Mouse (Mus musculus) MEL (cell line): ENCODE results near the gene Lnx1. TPM values are rescaled to one million over a fixed set of nuclear protein-coding genes. Genes with fewer than 3 reads are reported as not detected.

ENCODE experiments used
- DNase-seq: peaks from one replicate; pipeline ENCODE4 v3.0.0; 2011; ENCODE audit warnings: low read depth, low spot score
- H3K27ac ChIP-seq: 2 replicates; pipeline ENCODE4 v1.5.1; 2012; ENCODE audit warnings: low read depth, mild to moderate bottlenecking, control low read depth, low read length, moderate library complexity; ENCODE audit not compliant: control insufficient read depth
- H3K27me3 ChIP-seq, 2 experiments: fragments of 150-350 bp in 1 of 2; sonication (generic) in 1 of 2; 2 replicates each; pipeline ENCODE4 v1.6.1; 2012; ENCODE audit warnings: low read length in 2 of 2, mild to moderate bottlenecking in 2 of 2, improper control_type of control experiment in 1 of 2, moderate library complexity in 1 of 2; ENCODE audit not compliant: insufficient read depth in 2 of 2, control insufficient read depth in 1 of 2
- H3K36me3 ChIP-seq, 2 experiments: 2 replicates each; pipeline ENCODE4 v1.6.1; 2012 to 2014; ENCODE audit warnings: low read length in 2 of 2, improper control_type of control experiment in 1 of 2, inconsistent platforms in 1 of 2, mild to moderate bottlenecking in 1 of 2; ENCODE audit not compliant: insufficient read depth in 2 of 2, control insufficient read depth in 1 of 2
- H3K4me1 ChIP-seq, 2 experiments: fragments of 150-350 bp in 1 of 2; sonication (generic) in 1 of 2; 2 replicates each; pipeline ENCODE4 v1.6.1; 2012; ENCODE audit warnings: low read length in 2 of 2, improper control_type of control experiment in 1 of 2, mild to moderate bottlenecking in 1 of 2; ENCODE audit not compliant: insufficient read depth in 2 of 2, control insufficient read depth in 1 of 2
- H3K4me3 ChIP-seq, 2 experiments: fragments of 150-350 bp in 1 of 2; sonication (generic) in 1 of 2; 2 replicates each; pipeline ENCODE4 v1.5.1; 2012; ENCODE audit warnings: low read depth in 2 of 2, low read length in 2 of 2, mild to moderate bottlenecking in 2 of 2, moderate library complexity in 2 of 2, control low read depth in 1 of 2, improper control_type of control experiment in 1 of 2; ENCODE audit not compliant: control insufficient read depth in 1 of 2, insufficient read depth in 1 of 2
- H3K79me2 ChIP-seq: 2 replicates; pipeline ENCODE4 v1.6.1; 2012; ENCODE audit warnings: mild to moderate bottlenecking, low read length, moderate library complexity; ENCODE audit not compliant: control insufficient read depth, poor library complexity, insufficient read depth
- H3K9ac ChIP-seq: 2 replicates; pipeline ENCODE4 v1.6.1; 2012; ENCODE audit warnings: low read depth, mild to moderate bottlenecking, control low read depth, low read length, moderate library complexity; ENCODE audit not compliant: control insufficient read depth, poor library complexity, severe bottlenecking
- H3K9me3 ChIP-seq: fragments of 150-350 bp; sonication (generic); replicated peaks from 2 replicates; pipeline ENCODE4 v1.6.1; 2012; ENCODE audit warnings: mild to moderate bottlenecking, low read length, improper control_type of control experiment, moderate library complexity; ENCODE audit not compliant: insufficient read depth
- BHLHE40 ChIP-seq: IDR thresholded peaks from 2 replicates; pipeline ENCODE4 v1.6.1; 2012; ENCODE audit warnings: low read depth, mild to moderate bottlenecking, inconsistent platforms, low read length, improper control_type of control experiment, borderline replicate concordance
- CHD2 ChIP-seq: IDR thresholded peaks from 2 replicates; pipeline ENCODE4 v1.6.1; 2011; ENCODE audit warnings: low read length, improper control_type of control experiment
- CTCF ChIP-seq, 3 experiments: IDR thresholded peaks in 2 of 3; conservative IDR thresholded peaks in 1 of 3; 2 replicates each; pipeline ENCODE4 v1.5.1; 2011 to 2012; ENCODE audit warnings: low read length in 3 of 3, low read depth in 2 of 3, mild to moderate bottlenecking in 2 of 3, improper control_type of control experiment in 1 of 3, inconsistent platforms in 1 of 3, mixed read lengths in 1 of 3, moderate library complexity in 1 of 3; ENCODE audit not compliant: control insufficient read depth in 1 of 3, insufficient read depth in 1 of 3, poor library complexity in 1 of 3, severe bottlenecking in 1 of 3
- E2F4 ChIP-seq: IDR thresholded peaks from 2 replicates; pipeline ENCODE4 v1.6.1; 2011; ENCODE audit warnings: low read depth, low read length, improper control_type of control experiment, borderline replicate concordance
- ETS1 ChIP-seq: IDR thresholded peaks from 2 replicates; pipeline ENCODE4 v1.6.1; 2012; ENCODE audit warnings: low read depth, mild to moderate bottlenecking, inconsistent platforms, low read length, improper control_type of control experiment, moderate library complexity
- GABPA ChIP-seq: IDR thresholded peaks from 2 replicates; pipeline ENCODE4 v1.6.1; 2012; ENCODE audit warnings: low read depth, mild to moderate bottlenecking, inconsistent platforms, low read length, improper control_type of control experiment, moderate library complexity
- GATA1 ChIP-seq: IDR thresholded peaks from 2 replicates; pipeline ENCODE4 v1.6.1; 2011; ENCODE audit warnings: low read depth, low read length, improper control_type of control experiment
- KAT2A ChIP-seq: conservative IDR thresholded peaks from 2 replicates; pipeline ENCODE4 v1.6.1; 2012; ENCODE audit warnings: low read depth, low read length, improper control_type of control experiment, inconsistent platforms
- MAX ChIP-seq: IDR thresholded peaks from 2 replicates; pipeline ENCODE4 v1.6.1; 2011; ENCODE audit warnings: low read length, improper control_type of control experiment
- MAZ ChIP-seq: IDR thresholded peaks from 2 replicates; pipeline ENCODE4 v1.6.1; 2012; ENCODE audit warnings: low read depth, mild to moderate bottlenecking, inconsistent platforms, low read length, improper control_type of control experiment
- MEF2A ChIP-seq: IDR thresholded peaks from 2 replicates; pipeline ENCODE4 v1.6.1; 2014; ENCODE audit warnings: low read depth, mild to moderate bottlenecking, inconsistent platforms, low read length, improper control_type of control experiment; ENCODE audit not compliant: poor library complexity, insufficient replicate concordance, severe bottlenecking; ENCODE audit errors: extremely low read depth
- MXI1 ChIP-seq: IDR thresholded peaks from 2 replicates; pipeline ENCODE4 v1.6.1; 2011; ENCODE audit warnings: mild to moderate bottlenecking, low read depth, low read length, improper control_type of control experiment
- MYB ChIP-seq: IDR thresholded peaks from 2 replicates; pipeline ENCODE4 v1.6.1; 2011; ENCODE audit warnings: mild to moderate bottlenecking, low read depth, low read length, improper control_type of control experiment
- NELFE ChIP-seq: IDR thresholded peaks from 2 replicates; pipeline ENCODE4 v1.6.1; 2011; ENCODE audit warnings: low read depth, low read length, improper control_type of control experiment
- NRF1 ChIP-seq: IDR thresholded peaks from 2 replicates; pipeline ENCODE4 v1.6.1; 2014; ENCODE audit warnings: low read depth, mild to moderate bottlenecking, inconsistent platforms, low read length, improper control_type of control experiment, moderate library complexity; ENCODE audit not compliant: poor library complexity, insufficient read depth, severe bottlenecking
- POLR2A ChIP-seq, 2 experiments: IDR thresholded peaks; 2 replicates each; pipeline ENCODE4 v1.6.1; 2011 to 2012; ENCODE audit warnings: low read length in 2 of 2, mild to moderate bottlenecking in 2 of 2, control low read depth in 1 of 2, improper control_type of control experiment in 1 of 2, low read depth in 1 of 2, moderate library complexity in 1 of 2; ENCODE audit not compliant: control insufficient read depth in 1 of 2, insufficient read depth in 1 of 2, poor library complexity in 1 of 2
- RAD21 ChIP-seq: IDR thresholded peaks from 2 replicates; pipeline ENCODE4 v1.6.1; 2011; ENCODE audit warnings: mild to moderate bottlenecking, low read depth, low read length, improper control_type of control experiment
- RCOR1 ChIP-seq: IDR thresholded peaks from 2 replicates; pipeline ENCODE4 v1.6.1; 2012; ENCODE audit warnings: low read depth, mild to moderate bottlenecking, inconsistent platforms, low read length, improper control_type of control experiment
- SIN3A ChIP-seq: IDR thresholded peaks from 2 replicates; pipeline ENCODE4 v1.6.1; 2012; ENCODE audit warnings: low read length, improper control_type of control experiment, inconsistent platforms
- SMC3 ChIP-seq: IDR thresholded peaks from 2 replicates; pipeline ENCODE4 v1.6.1; 2011; ENCODE audit warnings: low read depth, low read length, improper control_type of control experiment
- TAL1 ChIP-seq: IDR thresholded peaks from 2 replicates; pipeline ENCODE4 v1.6.1; 2012; ENCODE audit warnings: mild to moderate bottlenecking, inconsistent platforms, low read length, moderate library complexity, mixed read lengths
- TBP ChIP-seq: IDR thresholded peaks from 2 replicates; pipeline ENCODE4 v1.8.0; 2011; ENCODE audit warnings: low read depth, low read length, improper control_type of control experiment
- TCF12 ChIP-seq: IDR thresholded peaks from 2 replicates; pipeline ENCODE4 v1.6.1; 2014; ENCODE audit warnings: low read depth, mild to moderate bottlenecking, inconsistent platforms, low read length, improper control_type of control experiment, moderate library complexity
- USF2 ChIP-seq, 2 experiments: IDR thresholded peaks; 2 replicates each; pipeline ENCODE4 v1.6.1; 2011 to 2012; ENCODE audit warnings: improper control_type of control experiment in 2 of 2, low read length in 2 of 2, borderline replicate concordance in 1 of 2, inconsistent platforms in 1 of 2, low read depth in 1 of 2, mild to moderate bottlenecking in 1 of 2; ENCODE audit not compliant: insufficient read depth in 1 of 2
- ZC3H11A ChIP-seq: IDR thresholded peaks from 2 replicates; pipeline ENCODE4 v1.6.1; 2012; ENCODE audit warnings: low read depth, mild to moderate bottlenecking, inconsistent platforms, low read length, improper control_type of control experiment
- ZMIZ1 ChIP-seq: IDR thresholded peaks from 2 replicates; pipeline ENCODE4 v1.6.1; 2012; ENCODE audit warnings: low read depth, mild to moderate bottlenecking, inconsistent platforms, low read length, improper control_type of control experiment, moderate library complexity
- ZNF384 ChIP-seq: IDR thresholded peaks from 2 replicates; pipeline ENCODE4 v1.6.1; 2012; ENCODE audit warnings: low read depth, mild to moderate bottlenecking, inconsistent platforms, low read length, improper control_type of control experiment
- polyA plus RNA-seq, 2 experiments: library from polyadenylated mRNA; stranded (reverse) in 1 of 2; unstranded in 1 of 2; fragments of >175 nt in 1 of 2; fragments of >200 nt in 1 of 2; gene quantifications; 2 replicates each; pipeline versions ENCODE4 v1.2.1 to v1.2.4; 2012; ENCODE audit warnings: low replicate concordance in 2 of 2, low read depth in 1 of 2; ENCODE audit not compliant: insufficient read length in 2 of 2, insufficient read depth in 1 of 2, missing spikeins in 1 of 2
- total RNA-seq: library from RNA; depleted of rRNA; stranded (reverse); fragments of 300-350 nt; gene quantifications from 2 replicates; pipeline ENCODE4 v1.2.3, GENCODE M21; 2012

The Lnx1 gene
- total and polyA plus RNA-seq, 3 experiments = 0.06 TPM; not detected in 2

DNA sequence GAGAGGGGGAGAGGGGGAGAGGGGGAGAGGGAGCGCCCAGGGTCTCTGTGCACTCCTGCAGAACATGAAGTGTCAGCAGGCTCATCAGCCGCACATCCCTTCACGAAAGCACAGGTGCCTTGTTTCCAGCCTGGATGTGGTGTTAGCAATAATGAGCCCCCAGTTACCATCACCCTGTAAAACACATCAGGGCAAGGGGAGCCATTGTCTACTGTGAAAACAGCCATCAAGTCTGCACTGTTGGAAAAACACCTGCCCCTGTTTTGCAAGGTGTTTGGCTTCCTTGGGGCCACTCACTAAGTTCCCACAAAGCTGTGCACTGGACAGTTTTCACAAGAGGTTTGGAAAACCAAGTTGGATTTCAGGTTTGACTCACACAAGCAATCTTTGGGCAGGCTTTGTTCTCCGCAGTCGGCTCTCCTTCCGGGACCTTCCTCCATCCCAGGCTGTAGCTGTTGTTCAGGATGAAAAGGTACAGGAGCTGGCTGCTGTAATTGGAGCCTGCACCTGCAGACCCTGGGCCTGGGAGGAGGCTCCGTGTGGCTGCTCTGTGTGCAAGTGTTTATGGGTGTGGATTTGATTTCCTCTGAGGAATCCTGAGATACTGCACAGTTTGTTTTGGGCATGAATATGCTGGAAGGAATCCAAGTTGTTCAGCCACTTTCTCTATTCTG lies 31.3 kb upstream of the Lnx1 start:
- Histone ChIP-seq H3K79me2 (no peaks in the 10 kb centered on the region), H3K4me3 (no peak overlapping the region), H3K4me1 (peaks cover 0 to 7% of the 10 kb centered on the region in 2 experiments; a peak in 1 of 4 replicates), H3K27ac (no peak overlapping the region), H3K36me3 (no peaks in the 10 kb centered on the region), H3K9me3 (no peaks in the 10 kb centered on the region), H3K27me3 (peaks cover 3 to 4% of the 10 kb centered on the region in 2 experiments), H3K9ac (no peak overlapping the region)
- TF ChIP-seq KAT2A (no peak), NELFE (no peak), MAX (no peak), BHLHE40 (no peak), RAD21 (no peak), GATA1 (no peak), USF2 (IDR thresholded peaks at IDR 0.05; ENCODE audit: borderline replicate concordance in 1 of 2, insufficient read depth in 1 of 2, low read depth in 1 of 2, low read length in 2 of 2) (no peak), ZC3H11A (no peak), MEF2A (no peak), SIN3A (no peak), NRF1 (no peak), MYB (no peak), MXI1 (no peak), ZNF384 (no peak), RCOR1 (no peak), POLR2A (IDR thresholded peaks at IDR 0.05; ENCODE audit: control insufficient read depth in 1 of 2, insufficient read depth in 1 of 2, low read depth in 1 of 2, low read length in 2 of 2, poor library complexity in 1 of 2) (no peak), TBP (no peak), ETS1 (no peak)
- DNase-seq = no peak

- Histone ChIP-seq H3K4me3 (no peak overlapping the region), H3K9ac (no peak overlapping the region), H3K4me1 (peaks cover 0 to 7% of the 10 kb centered on the region in 2 experiments; a peak in 1 of 4 replicates), H3K9me3 (no peaks in the 10 kb centered on the region), H3K79me2 (no peaks in the 10 kb centered on the region), H3K36me3 (no peaks in the 10 kb centered on the region), H3K27me3 (peaks cover 3 to 4% of the 10 kb centered on the region in 2 experiments), H3K27ac (no peak overlapping the region)
- no peak for DNase-seq
- no peak for TF ChIP-seq BHLHE40
- no peak for TF ChIP-seq TBP
- no peak for TF ChIP-seq TAL1
- TF ChIP-seq POLR2A (IDR thresholded peaks at IDR 0.05; ENCODE audit: control insufficient read depth in 1 of 2, insufficient read depth in 1 of 2, low read depth in 1 of 2, low read length in 2 of 2, poor library complexity in 1 of 2) = no peak
- no peak for TF ChIP-seq CTCF (IDR thresholded peaks at IDR 0.05 in 2 of 3, conservative IDR thresholded peaks at IDR 0.05 in 1 of 3; ENCODE audit: control insufficient read depth in 1 of 3, insufficient read depth in 1 of 3, low read depth in 2 of 3, low read length in 3 of 3, poor library complexity in 1 of 3, severe bottlenecking in 1 of 3)
- TF ChIP-seq ZMIZ1 = no peak
- no peak for TF ChIP-seq CHD2
- TF ChIP-seq MAZ = no peak
- no peak for TF ChIP-seq TCF12
- TF ChIP-seq SIN3A = no peak
- no peak for TF ChIP-seq NELFE
- TF ChIP-seq RAD21 = no peak
- TF ChIP-seq E2F4 = no peak
- no peak for TF ChIP-seq GABPA
- no peak for TF ChIP-seq SMC3
- TF ChIP-seq MAX = no peak
- no peak for TF ChIP-seq MEF2A
- TF ChIP-seq MYB = no peak
Measured at GRCm38 (mm10) chr5:74732613-74733012, 29.9 kb upstream of the Lnx1 start.
